Mouse (Mus musculus) kidney, embryonic 16.5 days (tissue): ENCODE measurements around the gene Lrp2bp. TPM values are rescaled to one million over a fixed set of nuclear protein-coding genes. Genes with fewer than 3 reads are reported as not detected.

Experiments used
- polyA plus RNA-seq: library from polyadenylated mRNA; unstranded; fragments of >200 nt; fragmentation: Nextera tagmentation; extraction: Ambion mirVana; gene quantifications from 2 replicates; pipeline ENCODE4 v1.2.1, GENCODE M21; 2015

Lrp2bp gene
- polyA plus RNA-seq, 1 experiment from 2014 or later, result 0.52 TPM

Other genes with a start within 250 kb of the Lrp2bp start
- gene Pdlim3, start 113.8 kb upstream of the Lrp2bp start, polyA plus RNA-seq, result 15.1 and 31.1 TPM in 2 replicates
- not detected in 2 replicates for gene Ccdc110, start 64.7 kb upstream of the Lrp2bp start, polyA plus RNA-seq
- gene 1700029J07Rik, start 24.1 kb upstream of the Lrp2bp start, polyA plus RNA-seq, result 6.0 and 6.5 TPM in 2 replicates
- 72.9 and 84.2 TPM in 2 replicates for gene Ufsp2, start 23.8 kb upstream of the Lrp2bp start, polyA plus RNA-seq
- gene Ankrd37, start 6.4 kb downstream of the Lrp2bp start, polyA plus RNA-seq, result 24.4 and 24.5 TPM in 2 replicates
- gene Cfap97, start 152.5 kb downstream of the Lrp2bp start, polyA plus RNA-seq, result 19.6 and 25.2 TPM in 2 replicates
- 4.5 and 5.9 TPM in 2 replicates for gene Snx25, start 152.9 kb downstream of the Lrp2bp start, polyA plus RNA-seq
- 616 and 637 TPM in 2 replicates for gene Slc25a4, start 212.0 kb downstream of the Lrp2bp start, polyA plus RNA-seq